Mouse (Mus musculus) heart, postnatal 14 days (tissue): ENCODE data around the gene Ctnna2. TPM values are rescaled to one million over a fixed set of nuclear protein-coding genes. Genes with fewer than 3 reads are reported as not detected.

Experiments
- DNase-seq, 2 experiments: peaks; one replicate each; pipeline ENCODE4 v3.0.0; 2021 to 2022
- intact Hi-C: fragments of 180-260 bp; cut with DNase I; formaldehyde crosslinking; loops from one replicate; pipeline ENCODE4 v1.15.1; 2025
- total RNA-seq, 2 experiments: library from RNA; stranded (reverse); gene quantifications; 2 replicates each; pipeline ENCODE4 v1.2.3; 2021

The Ctnna2 gene
- total RNA-seq, 2 experiments from 2014 or later = 0.07 TPM; not detected in 1

DNA sequence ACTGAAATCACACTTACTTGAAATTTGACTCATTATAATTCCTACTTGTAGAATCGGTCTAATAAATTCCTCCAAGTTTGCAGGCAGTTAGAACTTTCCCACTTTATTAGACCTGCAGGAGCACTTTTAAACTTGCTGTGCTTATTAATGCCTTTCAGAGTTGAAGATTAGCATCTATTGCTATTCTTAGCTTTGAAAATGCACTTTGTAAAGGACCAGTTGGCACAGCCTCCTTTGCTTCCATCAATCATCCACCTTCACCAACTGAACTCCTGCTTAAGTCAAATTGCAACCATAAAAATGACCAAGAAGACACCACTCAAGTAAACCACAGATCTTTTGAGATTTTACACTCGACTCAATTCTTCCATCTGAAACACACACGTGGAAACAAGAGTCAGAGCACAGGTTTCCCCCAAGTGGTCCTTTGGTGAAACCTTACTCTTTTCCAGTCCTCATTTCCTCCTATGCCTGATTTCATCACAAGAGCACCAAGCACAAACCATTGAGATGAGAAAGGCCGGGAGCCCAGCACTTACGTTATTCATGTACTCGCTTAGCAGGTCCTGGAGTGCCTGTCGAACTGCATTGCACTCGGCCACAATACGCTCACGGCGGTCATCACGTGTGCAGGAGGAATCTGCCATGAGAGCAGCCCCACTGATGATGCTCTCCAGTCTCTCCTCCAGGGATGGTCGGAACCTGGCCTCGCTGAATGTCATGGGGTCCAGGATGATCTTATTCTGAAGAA, 374.7 kb downstream of the Ctnna2 start:
- no peak for DNase-seq
- intact Hi-C loops = no loop called here

DNA sequence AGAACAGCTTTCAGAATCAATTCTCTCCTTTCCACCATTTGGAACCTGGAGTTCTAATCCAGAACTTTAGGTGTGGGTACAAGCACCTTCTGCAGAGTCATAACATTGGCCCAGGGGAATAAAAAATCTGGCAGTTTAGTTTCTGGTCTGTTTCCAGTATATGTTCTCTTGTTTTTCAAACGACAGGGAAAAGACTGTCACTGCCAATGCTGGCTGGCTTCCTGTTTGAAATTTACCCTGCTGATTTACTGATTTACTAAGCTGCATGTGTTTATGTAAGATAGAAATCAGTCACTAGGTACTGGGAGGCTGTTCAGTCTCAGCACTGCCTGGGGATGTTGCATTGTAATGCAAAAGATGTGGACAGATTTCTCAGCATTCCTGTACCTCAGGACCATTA, 375.6 kb downstream of the Ctnna2 start:
- no peak for DNase-seq
- intact Hi-C loops = no loop called here

DNA sequence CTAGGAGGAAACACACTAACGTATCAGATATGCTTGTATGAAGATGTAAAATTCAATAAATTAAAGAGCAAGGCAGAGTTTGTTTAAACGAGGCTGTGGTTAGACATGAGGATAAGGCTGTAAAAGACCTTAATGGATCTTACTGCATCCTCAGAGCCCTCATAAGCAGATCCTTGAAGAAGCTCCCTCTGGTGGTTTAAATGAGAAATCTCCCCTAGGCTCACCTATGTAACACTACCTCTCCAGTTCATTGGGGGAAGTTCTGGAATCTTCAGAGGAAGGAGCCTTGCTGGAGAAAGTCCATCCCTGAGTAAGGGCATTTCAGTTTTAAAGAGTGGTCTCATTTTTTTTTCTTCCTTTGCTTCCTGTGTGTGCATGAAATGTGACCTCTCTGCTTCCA, 380.3 kb downstream of the Ctnna2 start:
- intact Hi-C loops = no loop called here

DNA sequence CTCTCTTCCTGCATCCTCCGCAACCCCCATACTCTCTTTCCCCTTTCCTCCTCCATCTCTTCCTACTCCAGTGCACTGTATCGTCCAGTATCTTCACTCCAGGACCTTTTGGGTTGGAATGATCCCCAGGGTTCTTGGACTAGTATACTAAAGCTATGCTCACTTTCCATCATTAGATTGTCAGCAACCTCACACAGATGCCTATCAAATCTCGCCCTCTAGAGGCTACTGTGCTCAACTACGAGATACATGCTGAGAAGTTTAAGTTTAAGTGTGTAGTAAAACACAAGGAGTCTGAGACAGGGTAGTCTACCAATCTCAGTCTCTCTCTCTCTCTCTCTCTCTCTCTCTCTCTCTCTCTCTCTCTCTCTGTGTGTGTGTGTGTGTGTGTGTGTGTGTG, 396.9 kb downstream of the Ctnna2 start:
- intact Hi-C loops = no loop called here
- DNase-seq = no peak

More for the DNA sequence above, 380.3 kb downstream of the Ctnna2 start:
- no peak for DNase-seq

DNA sequence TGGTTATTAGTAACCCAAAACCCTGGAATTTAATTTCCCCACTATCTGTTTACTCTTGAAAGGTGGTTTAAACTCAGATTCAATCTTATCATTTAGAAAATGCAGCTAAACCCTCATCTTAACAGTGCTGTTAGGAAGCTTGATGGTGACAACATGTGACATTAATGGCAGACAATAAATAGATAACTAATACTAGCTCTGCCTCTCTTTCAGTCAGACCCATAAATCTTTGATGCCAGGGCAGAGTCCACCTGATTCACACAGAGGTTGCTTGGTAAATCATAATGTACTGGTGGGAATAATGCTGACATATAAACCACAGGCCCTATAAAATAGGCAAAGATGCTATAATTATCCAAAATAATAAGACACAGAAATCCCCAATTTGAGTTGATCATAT, 398.6 kb downstream of the Ctnna2 start:
- DNase-seq = no peak
- intact Hi-C loops = no loop called here

DNA sequence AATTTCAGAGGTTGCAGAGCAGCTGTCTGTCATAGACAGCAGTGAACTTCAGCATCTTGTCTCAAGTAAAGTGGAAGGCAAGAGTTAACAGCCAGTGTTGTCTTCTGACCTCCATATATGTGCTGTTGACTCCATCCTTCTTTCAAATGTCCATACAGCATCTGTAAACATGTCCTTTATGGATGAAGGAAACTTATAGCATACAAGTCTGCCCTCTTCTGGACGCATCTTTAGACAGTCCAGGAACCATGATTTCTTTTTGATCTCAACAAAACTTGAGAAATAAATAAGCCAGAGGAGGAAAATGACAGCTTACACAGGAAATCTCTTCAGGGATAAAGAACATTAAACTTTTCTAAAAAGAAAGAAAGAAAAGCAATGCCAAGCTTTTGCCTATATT, 400.9 kb downstream of the Ctnna2 start:
- intact Hi-C loops = loop anchor here (10.0 kb wide), 1 partner anchor 324 kb away; no protein-coding TSS in a partner anchor
- DNase-seq = no peak

DNA sequence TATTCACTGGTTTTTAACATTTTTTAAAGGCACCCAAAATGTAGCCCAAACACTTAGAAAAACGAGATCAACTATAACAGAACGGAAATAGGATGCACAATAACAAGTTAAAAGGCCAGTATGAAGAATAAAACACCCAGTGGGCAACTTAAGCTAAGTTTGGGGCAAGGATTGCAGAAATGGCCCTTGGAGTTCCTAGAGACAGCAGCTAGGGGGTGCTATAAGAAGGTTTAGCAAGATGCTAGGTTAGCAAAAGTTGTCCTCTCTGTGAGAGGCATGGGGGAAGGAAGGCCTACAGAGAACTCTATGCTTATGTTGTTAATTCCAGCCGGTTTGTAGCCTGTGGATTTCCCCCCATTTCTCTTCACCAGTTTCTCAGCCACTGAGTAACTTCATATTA, 401.9 kb downstream of the Ctnna2 start:
- no peak for DNase-seq
- intact Hi-C loops = loop anchor here (10.0 kb wide), 1 partner anchor 323 kb away; no protein-coding TSS in a partner anchor

DNA sequence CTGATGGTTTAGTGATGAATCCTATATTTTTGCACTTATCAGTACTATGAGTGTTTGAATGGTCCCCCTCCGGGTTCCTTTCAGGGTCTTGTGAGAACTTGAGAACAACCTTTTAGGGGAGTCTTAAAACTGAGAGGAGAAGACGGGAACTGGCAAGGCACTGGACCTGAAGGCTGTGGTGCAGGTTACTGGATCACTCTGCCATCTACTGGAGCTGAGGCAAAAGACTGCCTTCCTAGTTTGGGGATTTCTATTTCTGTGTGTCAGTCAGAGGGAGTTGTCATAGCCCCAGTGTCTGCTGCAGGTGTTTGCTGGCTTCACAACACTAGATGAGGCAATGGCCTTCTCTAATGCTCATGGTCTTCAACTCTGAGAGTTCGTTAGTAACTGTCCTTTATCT, 406.9 kb downstream of the Ctnna2 start:
- DNase-seq = peak in 1 of 2 experiments; percentile 16
- intact Hi-C loops = loop anchor here (10.0 kb wide), 1 partner anchor 318 kb away; no protein-coding TSS in a partner anchor

DNA sequence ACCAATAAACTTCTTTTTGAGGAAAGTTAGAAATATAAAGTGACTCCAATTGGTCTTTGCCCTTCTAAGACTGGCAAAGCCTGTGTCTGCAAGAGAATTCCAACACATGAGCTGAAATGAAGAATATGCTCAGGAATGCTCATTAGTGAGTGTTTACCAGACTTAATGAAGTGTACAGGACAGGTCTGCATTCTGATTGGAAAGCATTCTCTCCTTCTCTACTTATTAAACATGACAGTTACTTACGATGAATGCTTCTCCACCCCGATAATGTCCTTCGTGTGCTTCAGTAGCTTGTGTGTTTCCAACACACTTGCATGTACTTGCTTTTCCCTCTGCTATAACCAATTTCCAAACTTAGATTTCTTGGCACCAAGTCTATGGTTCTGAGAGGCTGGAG, 409.6 kb downstream of the Ctnna2 start:
- DNase-seq = no peak
- intact Hi-C loops = loop anchor here (10.0 kb wide), 1 partner anchor 315 kb away; no protein-coding TSS in a partner anchor

DNA sequence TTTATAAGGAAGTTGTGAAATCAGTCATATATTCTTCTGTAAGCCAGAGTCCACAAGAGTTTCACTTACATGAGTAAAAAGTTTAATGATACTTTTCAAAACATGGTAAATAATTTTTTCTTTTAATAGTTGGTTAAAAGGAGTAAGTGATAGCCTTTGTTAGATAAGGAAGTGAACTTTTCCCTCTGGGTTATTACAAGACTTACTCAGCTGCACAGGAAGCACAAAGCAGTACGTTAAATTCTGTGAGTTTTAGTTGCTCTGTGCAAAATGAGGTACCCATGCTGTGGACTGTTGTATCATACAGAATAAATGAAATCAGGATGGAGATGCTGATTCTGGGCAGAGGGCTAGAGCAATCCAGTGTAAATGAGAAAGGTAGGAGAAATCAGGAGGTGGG, 423.3 kb downstream of the Ctnna2 start:
- DNase-seq = no peak
- intact Hi-C loops = no loop called here

DNA sequence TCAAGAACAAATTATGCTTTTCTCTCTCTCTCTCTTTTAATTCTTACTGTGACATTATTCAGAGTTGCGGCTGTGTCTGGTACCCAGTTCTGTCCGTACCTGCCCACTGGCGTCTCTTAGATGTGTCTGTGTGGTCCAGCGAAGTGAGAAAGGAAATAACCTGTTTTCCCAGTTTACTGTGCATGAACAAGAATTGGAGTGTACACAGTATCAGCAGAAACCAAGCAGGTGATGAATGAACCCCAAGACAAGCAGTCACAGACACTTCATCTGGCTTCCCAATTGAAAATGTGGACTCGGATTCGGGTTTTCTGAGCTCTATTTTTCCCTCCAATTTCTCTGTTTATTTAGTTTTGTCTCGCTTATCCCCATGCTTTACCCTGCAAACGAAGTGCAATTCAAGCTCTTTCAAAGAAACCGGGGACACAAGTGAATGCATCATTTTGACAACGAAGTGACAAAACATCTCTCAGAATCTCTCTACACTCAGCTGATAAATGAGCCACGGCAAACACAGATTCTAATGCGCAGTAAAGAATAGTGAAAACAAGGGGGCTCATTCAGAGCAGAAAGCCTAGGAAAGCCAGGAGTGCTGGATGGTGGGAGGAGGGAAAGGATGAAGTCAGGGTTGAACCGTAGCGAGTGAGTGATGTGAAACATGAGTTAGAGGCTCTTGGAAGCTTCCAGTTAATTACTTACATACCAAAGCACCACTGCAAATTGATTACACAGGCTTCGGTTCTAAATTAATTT, 442.3 kb downstream of the Ctnna2 start:
- DNase-seq = no peak
- intact Hi-C loops = no loop called here

DNA sequence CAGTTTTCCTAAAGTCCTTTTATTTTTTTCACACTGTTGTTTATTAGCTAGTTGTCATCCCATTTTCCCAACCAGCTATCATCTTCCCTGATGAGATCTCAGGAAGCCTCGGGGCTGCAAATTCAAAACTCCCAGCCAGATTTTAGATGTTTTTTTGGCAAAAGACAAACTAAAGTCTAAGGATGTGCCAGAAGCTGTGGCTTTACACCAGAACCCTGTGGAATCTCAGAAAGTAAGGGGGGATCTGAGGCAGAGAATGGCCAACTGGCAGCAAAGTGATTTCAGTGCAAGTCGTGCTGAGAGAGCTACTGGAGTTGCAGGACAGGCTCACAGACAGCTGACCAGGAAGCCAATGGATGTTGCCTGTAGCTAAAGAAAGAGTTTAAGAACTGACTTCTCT, 451.9 kb downstream of the Ctnna2 start:
- DNase-seq = no peak
- intact Hi-C loops = no loop called here

DNA sequence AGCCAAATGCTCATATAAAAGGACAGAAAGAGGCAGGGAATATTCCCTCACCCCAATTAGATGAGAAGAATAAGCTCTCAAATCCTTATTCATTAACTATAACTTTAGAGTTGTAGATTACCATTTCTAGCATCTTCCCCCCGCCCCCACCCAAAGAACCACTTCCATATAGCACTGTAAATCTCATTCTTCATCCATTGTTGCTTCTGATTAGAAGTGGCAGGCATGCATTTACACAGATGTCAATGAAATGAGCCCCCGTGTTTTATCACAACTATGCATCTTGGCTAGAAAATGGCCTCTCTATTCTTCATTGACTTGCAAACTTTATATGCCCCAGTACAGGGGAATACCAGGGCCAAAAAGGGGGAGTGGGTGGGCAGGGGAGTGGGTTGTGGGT, 457.7 kb downstream of the Ctnna2 start:
- no peak for DNase-seq
- intact Hi-C loops = no loop called here

DNA sequence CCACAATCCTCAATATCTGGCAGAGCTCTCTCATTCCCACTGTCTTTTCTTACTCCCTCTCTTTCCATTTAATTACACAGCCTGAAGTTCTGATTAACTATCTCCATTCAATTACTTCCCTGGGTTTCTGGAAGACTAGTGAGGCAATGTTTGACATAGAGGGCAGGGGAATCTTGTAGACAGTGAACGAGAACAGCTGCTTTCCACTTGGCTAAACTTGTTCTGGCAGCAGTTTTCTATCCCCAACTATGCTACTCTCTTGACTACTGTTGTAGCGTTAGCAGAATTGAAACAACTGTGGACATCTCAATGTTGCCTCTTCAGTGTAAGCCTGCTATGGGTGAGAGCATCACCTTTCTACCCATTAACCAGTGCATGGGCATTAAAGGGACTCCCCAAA, 463.0 kb downstream of the Ctnna2 start:
- intact Hi-C loops = no loop called here
- peak in 1 of 2 experiments; percentile 4 for DNase-seq

DNA sequence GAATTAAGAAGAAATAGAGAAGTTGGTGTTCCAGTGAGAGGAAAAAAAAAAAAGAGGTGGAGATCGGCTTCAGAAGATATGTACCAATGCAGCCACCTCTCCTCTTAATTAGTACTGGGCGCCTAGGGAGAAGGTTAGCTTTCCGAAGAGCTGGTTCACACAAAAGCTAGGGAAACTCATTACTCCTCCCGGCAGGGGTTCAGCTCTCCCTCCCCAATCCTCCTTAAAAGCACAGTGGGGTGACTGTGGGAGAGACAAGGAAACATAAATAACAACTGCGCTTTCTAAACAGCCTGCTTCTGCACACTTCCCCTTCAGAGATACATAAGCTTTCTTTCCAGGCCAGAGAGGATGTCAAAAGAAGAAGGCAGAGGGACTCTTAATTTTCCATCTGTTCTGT, 467.7 kb downstream of the Ctnna2 start:
- intact Hi-C loops = no loop called here
- no peak for DNase-seq

DNA sequence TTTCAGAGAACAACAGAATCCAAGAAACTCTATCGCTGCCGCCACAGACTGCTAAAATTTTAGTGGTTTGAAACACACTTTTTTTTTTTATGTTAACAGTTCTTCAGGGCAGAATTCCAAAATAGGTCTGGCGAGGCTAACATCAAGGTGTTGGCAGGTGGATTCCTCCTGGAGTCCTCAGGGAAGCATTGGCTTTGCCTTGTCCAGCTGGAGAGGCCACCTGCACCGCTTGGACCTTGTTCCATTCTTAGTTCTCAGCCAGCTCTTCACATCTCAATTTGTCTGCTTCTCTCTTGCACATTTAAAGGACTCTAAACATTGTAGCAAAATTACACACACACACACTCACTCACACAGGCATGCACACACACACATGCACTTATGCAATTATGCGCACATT, 487.8 kb downstream of the Ctnna2 start:
- DNase-seq = no peak
- intact Hi-C loops = no loop called here

DNA sequence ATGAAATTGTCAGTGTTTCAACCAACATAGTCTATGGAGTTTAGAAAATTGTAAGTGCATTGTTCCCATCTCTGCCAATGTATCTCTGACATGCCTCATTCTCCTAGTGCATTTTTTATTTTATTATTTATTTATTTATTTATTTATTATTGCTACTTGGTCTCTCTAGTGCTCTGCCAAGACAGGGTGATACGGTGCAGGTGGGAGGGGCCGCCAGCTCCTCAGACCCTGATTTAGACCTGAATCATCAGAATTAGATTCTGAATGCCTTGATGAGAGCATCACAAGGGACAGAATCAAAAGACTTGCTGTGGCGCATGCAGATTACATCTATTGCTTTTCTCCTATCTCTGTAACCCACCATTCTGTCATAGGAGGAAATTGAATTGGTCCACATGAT, 492.8 kb downstream of the Ctnna2 start:
- intact Hi-C loops = no loop called here
- DNase-seq = no peak

DNA sequence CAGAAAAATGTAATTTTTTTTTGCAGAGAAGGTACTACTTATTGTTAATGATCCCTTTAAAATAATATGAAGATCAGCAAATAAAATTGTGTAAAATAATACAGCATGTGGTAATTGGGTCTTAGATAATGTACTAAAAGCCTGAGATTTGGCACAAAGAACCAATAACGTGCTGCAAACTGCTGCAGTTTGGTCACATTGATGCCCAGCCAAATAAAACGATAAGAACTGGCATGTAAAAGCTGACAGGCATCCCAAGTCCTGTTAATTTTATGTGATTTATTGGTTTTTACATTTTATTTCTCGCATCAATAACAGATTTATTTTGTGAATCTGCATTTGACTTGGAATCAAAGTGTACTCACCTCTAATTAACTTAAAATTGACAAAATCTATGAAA, 497.4 kb downstream of the Ctnna2 start:
- DNase-seq = no peak
- intact Hi-C loops = no loop called here

DNA sequence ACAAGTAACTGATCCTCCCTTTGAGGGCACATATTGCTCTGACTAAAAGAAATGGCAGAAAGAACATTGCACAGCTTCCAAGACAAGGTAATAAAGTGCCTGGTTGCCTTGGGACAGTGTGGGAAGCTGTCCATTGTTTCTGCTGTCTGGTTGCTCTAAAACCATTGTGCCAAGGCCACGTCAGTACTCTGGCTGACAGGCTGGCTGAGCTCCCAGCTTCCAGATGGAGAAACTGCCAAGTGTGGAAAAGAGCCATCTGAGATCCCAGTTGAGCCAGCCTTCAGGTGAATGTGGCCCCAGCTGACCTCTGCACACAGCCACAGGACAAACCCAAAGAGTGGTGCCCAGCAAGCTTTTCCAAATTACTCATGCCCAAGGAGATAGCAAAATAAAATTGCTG, 504.1 kb downstream of the Ctnna2 start:
- intact Hi-C loops = no loop called here
- peak; percentile 67 to 79 for DNase-seq

DNA sequence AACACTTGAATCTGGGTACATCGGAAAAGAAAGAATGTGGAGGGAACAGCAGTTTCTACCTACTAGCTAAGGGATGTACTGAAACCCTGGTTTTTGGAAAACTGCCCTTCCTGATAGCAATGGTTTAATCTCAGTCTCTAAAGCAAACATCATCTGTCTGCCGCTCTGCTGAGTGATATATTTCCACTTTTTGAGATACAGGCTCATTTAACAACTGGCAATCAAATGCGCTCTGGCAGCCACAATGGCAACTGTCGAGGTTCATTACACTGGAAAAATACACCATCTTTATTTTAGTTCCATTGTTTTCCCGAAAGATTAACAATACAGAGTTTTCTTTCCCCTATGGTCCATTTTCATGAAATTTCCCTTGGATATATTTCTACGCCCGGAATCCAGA, 506.2 kb downstream of the Ctnna2 start:
- intact Hi-C loops = no loop called here
- DNase-seq = no peak

DNA sequence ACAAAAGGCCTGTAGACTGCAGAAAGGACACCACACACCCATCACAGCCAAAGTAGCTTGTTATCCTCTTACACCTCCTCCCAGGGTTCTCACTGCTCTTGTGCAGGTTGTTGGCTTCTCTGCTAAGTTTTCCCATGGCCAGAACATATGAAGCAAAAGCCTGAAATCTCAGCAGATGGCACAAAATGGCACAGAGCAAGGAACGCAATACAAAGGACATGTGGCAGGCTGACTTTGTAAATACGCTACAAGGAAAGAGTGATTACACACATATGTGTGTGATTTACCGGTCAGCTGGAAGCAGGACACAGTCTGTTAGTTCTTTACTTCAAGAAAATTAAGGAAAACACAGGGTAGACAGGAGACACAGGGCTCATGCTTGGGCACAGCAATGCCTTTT, 511.4 kb downstream of the Ctnna2 start:
- no peak for DNase-seq
- intact Hi-C loops = no loop called here

DNA sequence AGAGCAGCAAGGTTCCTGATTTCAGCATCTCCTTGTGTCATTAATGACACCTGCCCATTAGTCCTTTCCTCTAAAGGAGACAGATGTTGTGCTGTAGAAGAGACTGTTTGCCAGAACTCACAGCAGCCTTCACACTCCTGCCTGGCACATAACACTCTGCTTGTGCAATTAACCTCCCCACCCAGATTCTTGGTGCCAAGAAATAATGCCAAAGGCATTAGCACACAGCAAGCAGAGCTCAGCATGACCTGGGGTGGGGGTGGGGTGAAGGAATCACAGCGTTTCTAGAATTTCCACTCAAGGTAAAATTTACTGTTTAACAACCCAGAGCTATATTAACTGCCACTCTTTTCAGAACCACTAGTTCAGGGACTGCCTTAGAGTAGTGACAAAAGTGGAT, 516.8 kb downstream of the Ctnna2 start:
- peak in 1 of 2 experiments; percentile 4 for DNase-seq
- intact Hi-C loops = no loop called here
